Mouse (Mus musculus) ES-Bruce4 (cell line): ENCODE data around the gene Efemp1.

ENCODE experiments used
- CTCF ChIP-seq: IDR thresholded peaks from one replicate; pipeline ENCODE4 v1.8.1; 2011; ENCODE audit warnings: low read depth, low read length
- EP300 ChIP-seq: IDR thresholded peaks from 2 replicates; pipeline ENCODE4 v1.6.1; 2011; ENCODE audit warnings: low read depth, low read length; ENCODE audit not compliant: insufficient read depth
- POLR2A ChIP-seq: IDR thresholded peaks from one replicate; pipeline ENCODE4 v1.8.1; 2011; ENCODE audit warnings: low read length; ENCODE audit not compliant: insufficient read depth

GRCm38 (mm10) chr11:28852361-28852919 lies 564 bp upstream of the Efemp1 start:
- TF ChIP-seq CTCF = no peak
- TF ChIP-seq POLR2A = no peak
- TF ChIP-seq EP300 = no peak
